Mouse (Mus musculus): Measurements from ENCODE around the gene Gm20388.

Gm20388 gene

GRCm38 (mm10) chr8:124212148-124212547 is 4301.5 kb downstream of the Gm20388 start:
- DNase-seq (ENCODE audit: low spot score in 2 of 2), result no peak

DNA sequence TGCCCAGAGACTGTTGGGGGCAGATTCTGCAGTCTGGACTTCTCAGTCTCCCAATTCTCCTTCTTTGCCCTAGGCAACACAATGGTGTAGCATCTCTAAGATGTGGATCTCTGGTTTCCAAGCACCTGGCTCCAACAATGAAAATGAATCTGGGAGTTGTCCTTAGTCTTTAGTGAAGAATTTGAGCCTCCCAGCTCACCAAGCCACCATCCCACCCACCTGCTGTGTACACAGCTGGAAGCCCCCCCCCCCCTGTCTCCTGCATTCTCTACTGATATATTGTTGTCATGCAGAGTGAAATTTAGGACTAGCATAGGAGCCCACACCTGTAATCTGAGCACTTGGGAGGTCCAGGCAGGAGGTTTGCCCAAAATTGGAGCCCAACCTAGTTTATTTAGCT is 4306.3 kb downstream of the Gm20388 start:
- DNase-seq (ENCODE audit: low spot score in 2 of 2), result no peak

DNA sequence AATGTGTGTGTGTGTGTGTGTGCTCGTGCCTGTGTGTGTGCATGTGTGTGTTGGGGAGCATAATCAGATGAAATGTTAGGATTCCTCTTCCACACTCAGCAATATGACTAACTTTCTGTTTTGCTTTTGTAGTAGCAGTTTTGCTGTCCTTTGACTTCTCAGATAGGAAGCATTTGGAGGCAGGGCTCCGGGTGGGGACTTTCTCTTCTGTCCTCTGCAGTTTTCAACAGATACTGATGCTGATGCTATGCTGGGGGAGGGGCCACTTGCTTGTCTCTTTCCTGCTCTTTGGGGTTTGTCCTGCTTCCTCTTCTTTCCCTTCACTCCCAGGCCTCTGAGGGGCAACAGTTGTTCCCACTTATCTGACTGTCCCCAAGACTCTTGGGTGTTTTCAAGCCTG is 4319.2 kb downstream of the Gm20388 start:
- DNase-seq (ENCODE audit: low spot score in 2 of 2), result no peak

DNA sequence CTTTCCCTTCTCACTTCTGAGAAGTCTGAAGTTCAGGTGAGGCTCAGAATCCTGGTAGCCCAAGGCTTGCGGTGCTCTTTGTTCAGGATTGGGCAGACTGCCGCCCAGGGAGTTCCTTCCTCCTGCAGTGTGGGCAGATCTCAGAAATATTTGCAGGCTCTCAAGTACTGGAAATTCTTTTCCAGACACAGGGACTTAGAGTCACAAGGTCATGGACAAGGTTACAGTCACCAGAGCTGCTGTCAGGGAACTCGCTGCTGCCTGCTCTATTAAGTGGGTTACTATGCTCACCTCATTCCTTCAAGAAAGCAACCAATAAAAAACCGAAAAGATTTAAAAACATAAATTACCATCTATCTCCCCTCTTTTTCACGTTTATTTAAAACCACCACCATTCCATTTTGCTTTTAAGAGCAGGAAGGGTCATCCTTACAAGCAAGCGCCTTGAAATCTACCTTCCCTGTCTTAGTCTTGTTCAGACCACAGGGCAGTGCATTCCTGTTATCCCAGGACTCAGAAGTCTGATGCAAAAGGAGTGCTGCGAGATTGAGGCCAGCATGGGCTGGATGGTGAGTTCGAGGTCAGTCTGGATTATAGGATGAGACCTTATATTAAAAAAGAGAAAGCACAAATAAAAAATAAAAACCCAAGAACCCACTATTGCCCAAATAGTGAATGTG is 4320.0 kb downstream of the Gm20388 start:
- DNase-seq (ENCODE audit: low spot score in 2 of 2), result no peak

GRCm38 (mm10) chr8:124231176-124231484 is 4320.5 kb downstream of the Gm20388 start, which contains the start of gene Galnt2:
Gene Galnt2 (plus strand): TSS chr8:124231391.
- peak; percentile 84 to 85 for DNase-seq (ENCODE audit: low spot score in 2 of 2)

DNA sequence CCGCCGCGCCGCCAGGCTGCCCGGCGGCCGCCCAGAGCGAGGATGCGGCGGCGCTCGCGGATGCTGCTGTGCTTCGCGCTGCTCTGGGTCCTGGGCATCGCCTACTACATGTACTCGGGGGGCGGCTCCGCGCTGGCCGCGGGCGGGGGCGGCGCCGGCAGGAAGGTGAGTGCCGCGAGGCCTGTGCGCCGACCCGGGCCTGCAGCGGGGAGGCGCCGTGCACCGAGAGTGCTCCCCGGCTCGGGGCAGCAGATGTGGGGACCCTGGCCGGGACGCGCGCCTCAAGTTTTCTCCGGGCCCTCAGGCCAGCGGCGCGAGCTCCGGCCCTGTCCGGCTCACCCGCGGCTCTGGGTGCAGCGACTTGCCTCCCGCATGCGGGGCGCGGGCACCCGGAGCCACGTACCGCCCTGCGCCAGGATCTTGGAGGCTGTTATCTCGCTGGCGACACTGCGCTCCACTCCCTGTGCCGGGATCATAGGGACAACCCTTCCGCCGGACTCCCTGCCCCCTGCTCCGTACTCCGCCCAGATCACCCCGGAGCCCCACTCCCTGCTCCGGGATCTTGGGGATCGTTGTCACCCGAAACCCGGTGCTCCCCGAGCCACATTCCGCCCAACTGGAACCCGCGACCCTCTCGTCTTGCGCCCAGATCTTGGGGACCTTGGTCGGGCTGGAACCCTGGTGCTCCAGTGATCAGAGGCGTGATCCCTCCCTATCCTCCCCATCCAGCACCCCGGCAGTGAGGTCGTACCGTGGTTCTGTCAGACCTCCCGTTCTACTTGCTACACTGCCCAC is 4321.0 kb downstream of the Gm20388 start:
- peak in 1 of 2 experiments; percentile 42 for DNase-seq (ENCODE audit: low spot score in 2 of 2)

DNA sequence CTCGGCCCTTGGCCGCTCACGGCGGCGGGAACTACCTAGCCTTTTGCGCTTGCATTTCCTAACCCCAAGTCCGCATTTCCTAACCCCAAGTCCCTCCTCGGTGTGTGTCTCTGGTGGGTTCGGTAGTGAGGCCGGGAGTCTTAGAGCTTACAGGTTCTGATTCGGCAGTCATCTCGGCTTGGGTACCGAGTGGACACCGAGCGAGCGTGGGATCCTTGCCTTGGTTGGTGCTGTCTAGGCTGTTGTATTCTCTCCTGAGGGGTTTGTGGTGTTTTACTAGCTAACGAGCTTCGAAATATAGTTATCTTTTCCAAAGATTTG is 4321.6 kb downstream of the Gm20388 start:
- DNase-seq (ENCODE audit: low spot score in 2 of 2), result no peak

GRCm38 (mm10) chr8:124234496-124234895 is 4323.9 kb downstream of the Gm20388 start:
- DNase-seq (ENCODE audit: low spot score in 2 of 2), result no peak

DNA sequence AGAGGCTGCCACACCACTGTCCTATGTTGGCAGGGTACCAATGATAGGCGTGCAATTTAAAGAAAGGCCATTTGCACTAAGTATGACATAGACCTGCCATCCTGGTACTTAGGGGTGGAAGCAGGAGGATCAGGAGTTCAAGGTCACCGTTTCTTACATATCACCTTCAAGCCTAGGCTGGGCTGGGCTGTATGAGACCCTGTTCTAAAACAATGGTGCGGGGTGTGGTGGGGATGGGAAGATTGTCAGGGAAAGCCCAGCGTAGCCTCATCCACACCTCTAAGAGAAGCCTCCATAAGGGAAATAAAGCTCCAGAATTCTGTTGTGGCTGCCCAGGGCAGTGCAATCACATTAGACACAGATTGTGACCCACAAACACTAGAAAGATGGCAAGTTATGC is 4324.9 kb downstream of the Gm20388 start:
- DNase-seq (ENCODE audit: low spot score in 2 of 2), result no peak

DNA sequence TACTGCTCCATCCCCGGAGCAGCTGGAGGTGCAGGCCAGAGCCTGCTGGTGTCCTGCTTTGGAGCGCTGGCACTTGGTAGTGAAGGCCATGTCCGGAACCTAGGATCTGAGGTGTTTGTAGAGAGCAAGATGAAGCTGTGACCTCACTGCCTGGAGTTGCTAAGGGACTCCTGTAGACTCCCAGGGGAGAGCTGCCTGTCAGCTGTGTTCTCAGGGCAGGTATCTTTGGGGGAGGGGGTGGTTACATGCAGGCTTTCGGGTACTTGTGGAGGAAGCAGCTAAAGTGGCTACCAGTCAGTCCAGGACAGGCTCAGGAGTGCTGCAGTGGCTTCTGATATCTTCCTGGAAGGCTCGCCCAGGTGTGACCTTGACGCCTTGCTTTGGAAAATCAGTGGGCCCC is 4328.7 kb downstream of the Gm20388 start:
- no peak for DNase-seq (ENCODE audit: low spot score in 2 of 2)

- no peak for DNase-seq (ENCODE audit: low spot score in 2 of 2)
Observed at GRCm38 (mm10) chr8:124240932-124241331, 4330.3 kb downstream of the Gm20388 start.

DNA sequence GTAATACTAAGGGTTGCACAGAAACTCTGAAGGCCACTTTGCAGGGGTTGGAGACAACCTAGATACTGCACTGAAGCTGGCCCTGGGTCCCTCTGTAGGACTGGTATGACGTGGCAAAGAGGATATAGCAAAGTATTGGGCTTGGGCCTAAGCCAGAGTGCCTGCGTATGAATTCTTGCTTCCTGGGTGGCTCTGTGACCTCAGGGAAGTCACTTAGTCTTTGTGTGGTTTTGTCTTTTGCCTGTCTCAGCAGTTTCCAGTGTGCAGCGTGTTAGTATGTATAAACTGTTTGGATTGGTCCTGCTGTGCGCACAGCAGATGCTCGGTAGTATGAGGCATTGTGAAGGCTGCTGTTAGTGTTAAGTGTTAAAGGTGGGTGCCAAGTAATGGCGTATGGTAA is 4331.6 kb downstream of the Gm20388 start:
- no peak for DNase-seq (ENCODE audit: low spot score in 2 of 2)

DNA sequence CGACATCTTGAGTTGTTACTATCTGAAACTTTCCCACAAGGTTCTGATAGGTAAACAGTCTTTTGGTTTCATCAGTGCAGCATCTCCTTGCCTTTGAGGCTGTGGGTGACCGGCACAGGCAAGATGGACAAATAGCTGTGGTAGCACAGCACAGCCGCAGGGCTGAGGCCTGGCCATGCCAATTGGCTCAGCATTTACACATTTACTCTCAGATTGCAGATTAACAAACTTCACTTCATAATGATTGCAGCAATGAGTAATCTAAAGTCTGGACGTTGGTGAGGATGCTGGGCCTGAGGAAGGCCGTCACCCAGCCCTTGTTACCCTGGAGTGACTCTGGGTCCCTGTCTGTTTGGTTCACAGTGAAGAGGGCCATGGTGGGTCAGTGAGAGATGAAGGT is 4332.3 kb downstream of the Gm20388 start:
- DNase-seq (ENCODE audit: low spot score in 2 of 2), result no peak

DNA sequence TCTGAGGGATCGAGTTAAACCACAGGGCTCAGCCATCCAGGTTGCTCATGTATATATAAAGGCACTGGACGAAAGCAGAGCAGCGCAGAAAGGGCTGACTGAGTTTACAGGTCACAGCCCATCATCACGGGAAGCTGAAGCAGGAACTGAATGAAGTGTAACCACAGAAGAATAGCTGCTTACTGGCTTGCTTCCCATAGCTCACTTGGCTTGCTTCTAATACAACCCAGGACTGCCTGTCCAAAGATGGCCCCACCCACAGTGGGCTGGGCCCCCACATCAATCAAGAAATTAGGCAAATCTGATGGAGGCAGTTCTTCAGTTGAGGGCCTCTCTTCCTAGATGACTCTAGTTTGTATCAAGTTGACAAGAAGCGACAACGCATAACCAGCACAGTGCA is 4336.9 kb downstream of the Gm20388 start:
- DNase-seq (ENCODE audit: low spot score in 2 of 2), result no peak

GRCm38 (mm10) chr8:124248688-124249087 is 4338.0 kb downstream of the Gm20388 start:
- DNase-seq (ENCODE audit: low spot score in 2 of 2), result no peak

DNA sequence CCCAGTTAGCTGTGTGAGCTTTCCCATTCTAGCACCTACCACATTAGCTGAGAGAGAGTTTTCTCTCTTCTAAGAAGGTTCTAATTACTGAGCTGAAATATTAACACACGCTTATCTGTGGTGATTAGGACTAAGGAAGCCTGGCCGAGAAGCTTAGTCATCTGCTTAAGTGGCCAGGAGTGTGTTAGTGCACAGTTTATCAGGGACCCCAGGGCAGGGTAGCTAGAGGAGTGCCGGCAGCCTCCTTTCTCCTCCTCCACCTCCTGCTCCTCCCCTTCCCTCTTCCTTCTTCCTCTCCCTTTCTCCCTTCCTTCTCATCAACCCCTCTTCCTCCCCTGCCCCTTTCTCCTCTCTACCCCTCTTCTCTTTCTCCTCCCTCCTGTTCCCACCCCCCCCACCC is 4339.6 kb downstream of the Gm20388 start:
- DNase-seq (ENCODE audit: low spot score in 2 of 2), result no peak

- DNase-seq (ENCODE audit: low spot score in 2 of 2), result no peak
Observed at GRCm38 (mm10) chr8:124250785-124251184, 4340.1 kb downstream of the Gm20388 start.

DNA sequence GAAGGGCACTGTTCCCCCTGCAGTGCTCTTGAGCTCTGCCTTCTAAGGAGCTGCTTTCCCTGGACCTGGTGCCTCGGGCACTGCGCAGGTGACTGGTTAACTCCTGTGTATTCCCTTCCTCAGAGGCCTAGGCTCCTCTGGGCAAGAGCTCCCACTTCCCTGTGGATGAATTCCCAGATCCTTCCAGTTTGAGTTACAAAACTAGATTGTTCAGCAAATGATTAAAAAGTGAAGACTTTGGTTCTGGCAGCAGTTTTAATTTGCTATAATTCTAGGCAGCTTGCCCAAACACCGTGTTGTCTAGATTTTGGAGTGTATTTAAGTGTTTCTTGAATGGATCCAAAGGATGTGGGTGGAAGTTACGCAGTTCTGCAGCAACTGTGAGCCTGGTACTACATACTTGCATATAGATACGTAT is 4341.9 kb downstream of the Gm20388 start:
- DNase-seq (ENCODE audit: low spot score in 2 of 2), result no peak

DNA sequence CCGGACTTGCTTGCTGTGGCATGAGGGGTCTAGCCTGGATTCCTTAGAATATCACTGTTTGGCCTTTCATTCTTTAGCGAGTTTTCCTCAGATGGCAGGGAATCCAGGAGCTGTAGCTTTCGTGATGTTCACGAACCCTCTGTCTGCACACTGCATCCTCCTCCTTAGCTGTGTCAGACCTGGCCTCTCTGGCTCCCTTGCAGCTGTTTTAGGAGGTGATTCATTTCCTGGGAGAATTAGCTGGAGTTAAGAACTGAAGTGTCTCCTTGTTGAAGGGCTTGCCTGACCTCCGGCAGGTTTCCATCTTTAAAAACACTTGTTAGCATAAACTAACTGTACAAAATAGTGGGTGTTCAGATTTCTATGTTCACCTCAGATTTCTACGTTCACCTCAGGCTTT is 4343.3 kb downstream of the Gm20388 start:
- no peak for DNase-seq (ENCODE audit: low spot score in 2 of 2)

- no peak for DNase-seq (ENCODE audit: low spot score in 2 of 2)
Observed at GRCm38 (mm10) chr8:124256841-124257240, 4346.2 kb downstream of the Gm20388 start.

DNA sequence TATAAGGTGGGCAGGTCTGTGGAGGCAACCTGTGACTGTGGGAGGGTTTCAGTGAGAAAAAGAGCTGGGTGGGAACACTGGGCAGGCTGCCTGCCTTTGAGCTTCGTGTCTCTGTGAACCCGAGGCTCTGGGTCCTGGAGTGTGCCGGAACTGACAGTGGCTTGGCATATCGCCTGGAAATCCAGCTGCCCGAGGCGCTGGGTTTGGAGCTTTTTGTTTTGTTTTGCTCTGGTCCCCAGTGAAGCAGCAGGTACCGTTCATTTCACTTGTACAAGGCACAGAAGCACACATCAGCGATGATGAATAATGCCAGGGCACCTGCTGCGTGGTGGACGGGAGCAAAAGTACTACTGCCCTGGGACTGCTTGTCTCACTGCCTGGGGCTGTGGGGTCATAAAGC is 4346.7 kb downstream of the Gm20388 start:
- peak in 1 of 2 experiments; percentile 33 for DNase-seq (ENCODE audit: low spot score in 2 of 2)

GRCm38 (mm10) chr8:124259146-124259545 is 4348.5 kb downstream of the Gm20388 start:
- no peak for DNase-seq (ENCODE audit: low spot score in 2 of 2)

DNA sequence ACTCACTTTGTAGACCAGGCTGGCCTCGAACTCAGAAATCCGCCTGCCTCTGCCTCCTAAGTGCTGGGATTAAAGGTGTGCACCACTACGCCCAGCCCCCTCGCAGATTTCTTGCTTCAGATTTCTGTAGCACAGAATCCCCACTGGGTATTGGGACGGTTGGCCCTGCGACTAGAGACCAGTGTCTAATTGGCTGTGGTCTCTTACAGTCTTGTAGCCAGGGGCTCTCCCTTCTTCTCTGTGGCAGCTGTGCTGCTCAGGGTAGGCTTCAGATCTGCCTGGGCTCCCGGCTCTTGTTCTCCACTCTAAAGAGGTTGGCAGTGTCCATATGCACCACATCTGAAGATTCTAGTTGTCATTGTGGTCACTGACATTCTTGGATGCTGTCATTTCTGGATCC is 4349.3 kb downstream of the Gm20388 start:
- no peak for DNase-seq (ENCODE audit: low spot score in 2 of 2)

GRCm38 (mm10) chr8:124260371-124260770 is 4349.7 kb downstream of the Gm20388 start:
- no peak for DNase-seq (ENCODE audit: low spot score in 2 of 2)

Data from frontal cortex, postnatal 25 days (tissue).